Mouse (Mus musculus): ENCODE measurements around the gene Sh3gl2. TPM values are rescaled to one million over a fixed set of nuclear protein-coding genes. Genes with fewer than 3 reads are reported as not detected.

Gene Sh3gl2
- polyA plus RNA-seq, 1 experiment from 2014 or later, result 68.1 TPM

DNA sequence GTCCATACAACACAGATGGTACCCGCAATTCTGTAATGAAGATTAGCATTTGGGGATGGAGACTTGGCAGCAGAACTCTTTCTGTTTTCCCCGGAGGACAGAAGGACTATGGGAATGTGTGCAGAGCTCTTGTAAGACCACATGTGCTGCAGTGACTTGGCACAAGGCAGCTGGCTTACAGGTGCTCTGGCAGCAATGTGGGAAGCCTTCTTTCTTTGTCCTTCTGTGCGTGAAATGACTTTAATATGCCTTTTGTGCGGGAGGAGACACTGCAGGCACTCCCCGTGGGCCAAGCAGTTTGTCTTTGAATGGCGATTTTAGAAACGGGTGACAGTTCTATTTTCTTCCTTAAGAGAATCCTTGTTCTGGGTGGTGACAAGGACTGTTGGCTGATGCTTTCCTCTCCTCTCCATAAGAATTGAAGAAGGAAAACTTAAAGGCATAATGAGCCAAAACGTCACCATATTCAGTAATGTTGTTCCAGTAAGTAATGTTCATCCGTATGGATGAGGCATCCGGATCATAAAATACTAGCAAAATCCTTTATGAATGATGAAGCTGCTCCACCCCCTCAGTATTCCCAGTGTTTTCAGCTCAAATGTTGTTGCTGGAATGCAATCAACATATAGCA, 281.5 kb downstream of the Sh3gl2 start:
- Histone ChIP-seq H3K27ac (replicated peaks) (no peak overlapping the region), H3K4me2 (no peak overlapping the region), H3K4me3 (no peak overlapping the region), H3K9me3 (no peaks in the 10 kb centered on the region), H3K27me3 (no peaks in the 10 kb centered on the region; the same call in 1 of the 2 replicates), H3K36me3 (no peaks in the 10 kb centered on the region), H3K4me1 (replicated peaks) (peaks cover 12% of the 10 kb centered on the region), H3K9ac (no peak overlapping the region)
- peak; percentile 79 for ATAC-seq (ENCODE audit: low read depth)
- WGBS, result 47% methylated on average over 10 of the region's 10 CpGs

DNA sequence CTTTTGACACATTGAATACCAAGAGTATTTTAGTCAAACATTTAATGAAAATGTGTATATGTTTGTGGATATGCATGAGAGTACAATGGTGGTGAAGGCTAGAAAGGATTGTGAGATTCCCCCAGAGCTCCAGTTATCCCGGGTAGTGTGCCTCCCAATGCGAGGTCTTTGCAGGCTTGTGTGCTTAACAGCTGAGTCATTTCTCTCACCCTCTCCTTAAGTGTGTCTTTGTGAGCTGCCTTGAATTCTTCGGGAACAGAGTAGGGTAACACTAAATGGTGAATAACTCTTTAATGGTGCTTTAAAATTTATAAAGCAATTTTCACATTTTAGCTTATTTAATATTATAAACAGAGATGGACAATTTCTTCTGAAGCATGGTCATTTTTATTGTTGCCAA, 300.8 kb downstream of the Sh3gl2 start:
- no peak overlapping the region for H3K9ac ChIP-seq
- no peaks in the 10 kb centered on the region for H3K36me3 ChIP-seq
- H3K4me3 ChIP-seq, result no peak overlapping the region
- WGBS, result 76% methylated on average over 3 of the region's 3 CpGs
- no peaks in the 10 kb centered on the region for H3K9me3 ChIP-seq
- no peak for ATAC-seq (ENCODE audit: low read depth)
- no peak overlapping the region for H3K27ac ChIP-seq (replicated peaks)
- no peak overlapping the region for H3K4me2 ChIP-seq
- H3K4me1 ChIP-seq (replicated peaks), result no peaks in the 10 kb centered on the region
- H3K27me3 ChIP-seq, result no peaks in the 10 kb centered on the region

DNA sequence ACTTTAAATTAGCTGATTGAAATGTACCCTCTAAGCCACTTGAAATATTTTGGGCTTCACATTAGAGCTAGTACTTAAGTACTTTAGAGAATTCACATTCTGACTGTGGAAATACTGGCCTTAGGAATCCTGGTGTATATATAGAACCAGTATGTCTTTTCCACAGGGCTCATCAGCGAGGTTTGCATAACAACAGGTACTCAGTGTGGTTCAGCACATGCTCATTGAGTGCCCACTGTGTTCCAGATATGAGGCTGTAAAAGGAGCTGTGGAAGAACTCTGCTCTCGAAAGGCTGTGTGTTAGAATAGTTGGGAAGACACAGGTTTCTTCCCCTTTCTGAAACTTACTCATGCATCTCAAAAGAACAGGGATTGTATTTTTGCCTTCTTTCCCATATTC, 302.1 kb downstream of the Sh3gl2 start:
- ATAC-seq (ENCODE audit: low read depth), result no peak
- Histone ChIP-seq H3K4me2 (no peak overlapping the region), H3K4me1 (replicated peaks) (no peaks in the 10 kb centered on the region), H3K9ac (no peak overlapping the region), H3K36me3 (no peaks in the 10 kb centered on the region), H3K27ac (replicated peaks) (no peak overlapping the region), H3K4me3 (no peak overlapping the region), H3K9me3 (no peaks in the 10 kb centered on the region), H3K27me3 (peaks cover 1% of the 10 kb centered on the region)
- 57% methylated on average over 2 of the region's 2 CpGs for WGBS

DNA sequence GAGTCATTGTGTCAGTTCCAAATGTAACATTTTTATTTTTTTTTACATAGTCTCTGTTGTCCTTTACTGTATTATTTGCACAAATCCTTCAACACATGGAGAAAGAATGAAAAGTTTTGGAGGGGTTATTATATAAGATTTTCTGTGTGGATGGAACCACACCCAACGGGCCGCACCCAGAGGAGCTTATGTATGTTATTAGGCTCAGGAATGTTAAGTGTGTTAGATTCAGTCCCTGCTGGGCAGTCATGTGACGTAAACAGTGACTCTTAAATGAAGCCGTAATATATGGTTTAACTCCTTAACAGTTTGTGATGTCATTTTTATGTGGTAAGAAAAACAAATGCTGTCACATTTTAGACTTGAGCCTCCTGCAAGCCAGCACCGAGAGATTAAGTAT, 302.6 kb downstream of the Sh3gl2 start:
- 76% methylated on average over 5 of the region's 5 CpGs for WGBS

DNA sequence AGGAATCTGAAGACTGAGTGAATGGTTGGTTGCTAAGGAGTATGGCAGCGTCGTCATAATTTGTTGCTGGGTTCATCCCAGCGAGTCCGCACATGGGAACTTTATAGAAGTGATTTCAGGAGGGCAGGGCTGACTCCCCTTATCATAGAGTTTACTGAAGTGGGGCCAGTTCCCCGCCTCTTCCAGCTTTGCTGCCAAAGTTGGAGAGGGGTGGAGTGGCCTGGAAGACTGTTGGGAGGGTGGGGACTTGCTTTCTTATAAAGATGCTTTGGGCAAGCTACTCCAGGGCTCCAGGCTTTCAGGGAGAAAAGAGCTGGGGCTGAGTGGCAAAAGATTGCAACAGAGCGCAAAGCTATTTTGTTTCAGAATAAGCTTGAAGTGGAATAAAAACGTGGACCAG, 308.4 kb downstream of the Sh3gl2 start:
- Histone ChIP-seq H3K9me3 (no peaks in the 10 kb centered on the region), H3K27ac (replicated peaks) (no peak overlapping the region), H3K4me3 (no peak overlapping the region; the same call in 1 of the 2 replicates), H3K4me2 (peak overlapping the region; percentile 92), H3K9ac (no peak overlapping the region), H3K4me1 (replicated peaks) (peaks cover 17% of the 10 kb centered on the region), H3K36me3 (no peaks in the 10 kb centered on the region), H3K27me3 (peaks cover 34% of the 10 kb centered on the region)
- no peak for ATAC-seq (ENCODE audit: low read depth)
- 46% methylated on average over 7 of the region's 7 CpGs for WGBS

More for the DNA sequence above, 302.6 kb downstream of the Sh3gl2 start:
- Histone ChIP-seq H3K27me3 (peaks cover 7% of the 10 kb centered on the region), H3K9me3 (no peaks in the 10 kb centered on the region), H3K9ac (no peak overlapping the region), H3K4me1 (replicated peaks) (no peaks in the 10 kb centered on the region), H3K36me3 (no peaks in the 10 kb centered on the region), H3K27ac (replicated peaks) (no peak overlapping the region), H3K4me2 (no peak overlapping the region), H3K4me3 (no peak overlapping the region)
- ATAC-seq (ENCODE audit: low read depth), result no peak

DNA sequence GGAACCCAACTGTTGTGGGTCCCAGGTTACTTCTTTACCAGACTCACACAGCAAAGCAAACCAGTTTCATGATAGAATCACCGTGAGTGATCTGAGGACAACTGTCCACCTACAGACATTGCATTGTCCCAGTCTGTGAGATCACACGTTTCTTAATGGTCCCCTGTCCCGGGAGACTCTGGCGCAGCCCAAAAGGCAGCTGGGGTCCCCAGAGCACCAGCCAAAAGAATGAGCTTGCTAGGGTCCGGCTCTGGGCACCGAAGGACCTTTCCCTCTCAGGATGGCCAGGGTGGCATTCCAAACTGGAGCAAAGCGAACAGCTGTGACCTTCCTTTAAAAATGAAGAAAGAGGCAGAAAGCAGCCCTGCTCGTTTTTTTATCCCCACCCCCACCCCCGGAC, 308.9 kb downstream of the Sh3gl2 start, which contains the start of gene Adamtsl1:
TSS of gene Adamtsl1 (plus strand) at position 381 of the 400 bp plus-strand sequence.
- 3% methylated on average over 9 of the region's 9 CpGs for WGBS
- no peak within 1 kb of the TSS for H3K27ac ChIP-seq (replicated peaks)
- peak within 1 kb of the TSS; percentile 48 for H3K4me3 ChIP-seq
- peaks cover 17% of the 10 kb centered on the region for H3K4me1 ChIP-seq (replicated peaks)
- H3K9me3 ChIP-seq, result no peaks in the 10 kb centered on the region
- ATAC-seq (ENCODE audit: low read depth), result peak; percentile 20; the same call in 1 of the 2 replicates
- H3K9ac ChIP-seq, result peak within 1 kb of the TSS; percentile 65
- H3K36me3 ChIP-seq, result no peaks in the 10 kb centered on the region
- peak within 1 kb of the TSS; percentile 92 for H3K4me2 ChIP-seq
- H3K27me3 ChIP-seq, result peaks cover 34% of the 10 kb centered on the region

DNA sequence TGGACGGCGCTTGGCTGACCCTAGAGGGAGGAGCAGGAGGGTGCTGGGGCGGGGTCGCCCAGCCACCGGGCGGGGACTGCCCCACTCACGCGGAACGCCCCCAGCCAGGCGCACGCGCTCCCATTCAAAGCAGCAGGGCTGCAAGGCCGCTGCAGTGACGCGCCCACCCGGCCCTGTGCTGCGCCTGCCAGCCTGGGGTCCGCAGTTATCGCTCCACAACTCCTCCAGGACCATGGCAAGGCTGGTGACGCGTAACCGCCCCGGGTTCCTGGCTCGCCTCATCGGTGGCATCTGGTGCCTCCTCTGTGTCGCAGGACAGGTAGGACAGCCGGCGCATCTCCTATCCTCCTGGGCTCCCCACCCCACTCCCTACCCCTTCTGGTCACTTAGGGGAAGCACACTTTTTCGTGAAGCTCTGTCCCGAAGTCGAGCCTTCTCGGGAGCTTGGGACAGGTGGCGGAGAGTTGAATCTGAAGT, 309.3 kb downstream of the Sh3gl2 start:
- under 1% methylated on average over 33 of the region's 33 CpGs for WGBS
- peak overlapping the region; percentile 92 for H3K4me2 ChIP-seq
- peaks cover 34% of the 10 kb centered on the region for H3K27me3 ChIP-seq
- ATAC-seq (ENCODE audit: low read depth), result peak; percentile 93
- peaks cover 17% of the 10 kb centered on the region for H3K4me1 ChIP-seq (replicated peaks)
- peak overlapping the region; percentile 48 for H3K4me3 ChIP-seq
- H3K9me3 ChIP-seq, result no peaks in the 10 kb centered on the region
- H3K36me3 ChIP-seq, result no peaks in the 10 kb centered on the region
- H3K9ac ChIP-seq, result peak overlapping the region; percentile 65
- H3K27ac ChIP-seq (replicated peaks), result no peak overlapping the region

DNA sequence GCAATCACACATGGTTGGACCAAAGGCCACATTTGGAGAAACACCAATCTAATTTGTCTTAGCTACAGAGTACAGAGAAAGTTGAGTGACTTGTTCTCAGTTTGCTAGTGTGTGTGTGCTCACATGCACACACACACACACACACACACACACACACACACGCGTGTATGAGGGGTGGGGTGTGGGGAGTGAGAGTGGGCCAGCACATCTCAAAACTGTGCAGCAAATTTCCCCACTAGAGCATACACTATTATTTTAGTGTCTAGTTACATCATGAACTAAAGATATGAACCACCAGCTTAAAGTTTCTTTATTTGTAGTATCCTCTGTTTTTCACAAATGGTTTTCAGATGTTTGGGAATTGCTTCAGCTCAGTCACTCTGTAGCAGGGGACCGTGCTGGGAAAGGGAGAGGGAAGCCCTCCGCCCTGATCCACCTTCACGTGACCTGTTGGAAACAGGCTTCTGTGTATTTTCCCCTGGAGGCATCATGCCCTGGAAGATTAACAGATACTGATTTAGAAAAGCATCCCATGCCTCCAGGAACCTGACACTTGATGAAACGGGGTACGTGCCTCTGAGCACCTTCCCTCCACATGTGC, 322.1 kb downstream of the Sh3gl2 start:
- H3K4me3 ChIP-seq, result no peak overlapping the region
- no peak for ATAC-seq (ENCODE audit: low read depth)
- H3K27me3 ChIP-seq, result no peaks in the 10 kb centered on the region
- no peaks in the 10 kb centered on the region for H3K9me3 ChIP-seq
- WGBS, result 86% methylated on average over 7 of the region's 7 CpGs
- H3K36me3 ChIP-seq, result no peaks in the 10 kb centered on the region
- H3K27ac ChIP-seq (replicated peaks), result no peak overlapping the region
- H3K4me1 ChIP-seq (replicated peaks), result no peaks in the 10 kb centered on the region
- H3K9ac ChIP-seq, result no peak overlapping the region
- H3K4me2 ChIP-seq, result no peak overlapping the region

DNA sequence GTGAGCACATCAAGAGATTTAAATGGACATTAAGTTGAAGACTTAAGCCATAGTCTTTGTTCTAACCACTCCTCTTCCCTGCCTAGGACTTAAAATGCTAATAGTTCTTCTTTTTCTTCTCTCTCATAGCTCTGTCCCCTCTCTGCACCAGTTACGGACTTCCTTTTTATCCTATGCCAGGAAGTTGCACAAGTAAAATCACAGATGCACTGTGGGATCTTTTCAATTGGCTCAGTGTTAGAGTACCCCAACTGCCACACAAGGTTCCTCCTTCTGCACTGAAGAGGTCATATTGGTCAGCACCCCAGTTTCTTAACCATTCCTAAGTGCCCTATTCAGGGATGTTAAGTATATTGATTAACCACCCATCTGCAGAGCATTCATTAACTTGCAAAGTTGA, 324.9 kb downstream of the Sh3gl2 start:
- Histone ChIP-seq H3K27me3 (no peaks in the 10 kb centered on the region), H3K36me3 (no peaks in the 10 kb centered on the region), H3K4me1 (replicated peaks) (no peaks in the 10 kb centered on the region), H3K4me2 (no peak overlapping the region), H3K9me3 (no peaks in the 10 kb centered on the region), H3K9ac (no peak overlapping the region), H3K27ac (replicated peaks) (no peak overlapping the region), H3K4me3 (no peak overlapping the region)
- WGBS, result 86% methylated on average over 1 of the region's 1 CpGs
- no peak for ATAC-seq (ENCODE audit: low read depth)

DNA sequence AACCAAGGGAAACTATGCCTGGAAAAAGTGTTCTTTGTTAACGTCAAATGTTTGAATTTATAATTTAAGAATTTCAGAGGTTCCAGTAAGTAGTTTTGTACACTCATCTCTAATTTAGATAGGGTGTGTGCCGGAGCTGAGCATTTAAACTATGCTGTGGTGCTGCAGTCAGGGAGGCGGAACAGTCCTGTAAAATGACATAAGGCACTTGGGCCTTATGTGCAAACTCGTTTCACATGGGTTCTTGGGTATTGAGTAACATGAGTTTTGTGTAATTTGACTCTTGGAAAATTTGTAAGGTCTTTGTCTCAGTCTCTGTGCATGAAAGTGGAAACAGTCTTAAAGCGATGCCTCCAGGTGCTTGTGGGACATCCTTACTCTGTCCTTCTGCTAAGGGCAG, 334.8 kb downstream of the Sh3gl2 start:
- Histone ChIP-seq H3K9ac (no peak overlapping the region), H3K4me1 (replicated peaks) (no peaks in the 10 kb centered on the region), H3K4me3 (no peak overlapping the region), H3K36me3 (no peaks in the 10 kb centered on the region), H3K9me3 (no peaks in the 10 kb centered on the region), H3K27ac (replicated peaks) (no peak overlapping the region), H3K4me2 (no peak overlapping the region), H3K27me3 (no peaks in the 10 kb centered on the region)
- whole genome bisulfite sequencing, result 81% methylated on average over 5 of the region's 5 CpGs
- ATAC-seq (ENCODE audit: low read depth), result no peak

DNA sequence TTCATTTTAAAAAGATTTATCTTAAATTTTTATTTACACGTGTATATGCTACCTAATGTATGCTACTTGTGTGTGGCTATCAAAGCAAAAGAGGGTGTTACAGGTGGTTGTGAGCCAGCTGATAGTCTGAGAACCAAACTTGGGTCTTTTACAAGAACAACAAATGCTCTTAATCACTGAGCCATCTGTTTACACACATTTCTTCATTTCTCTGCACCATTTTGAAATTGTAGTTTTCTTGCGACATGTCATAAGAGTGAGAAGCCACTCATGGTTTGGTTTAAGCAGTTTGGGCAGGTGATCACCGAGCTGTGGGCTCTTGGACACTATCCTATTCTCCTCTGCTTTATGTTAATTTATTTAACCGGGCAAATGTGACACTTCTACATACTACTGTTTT, 338.3 kb downstream of the Sh3gl2 start:
- H3K4me2 ChIP-seq, result no peak overlapping the region
- no peaks in the 10 kb centered on the region for H3K9me3 ChIP-seq
- no peaks in the 10 kb centered on the region for H3K27me3 ChIP-seq
- H3K4me1 ChIP-seq (replicated peaks), result no peaks in the 10 kb centered on the region
- H3K27ac ChIP-seq (replicated peaks), result no peak overlapping the region
- no peak overlapping the region for H3K4me3 ChIP-seq
- H3K36me3 ChIP-seq, result no peaks in the 10 kb centered on the region
- WGBS, result 92% methylated on average over 4 of the region's 4 CpGs
- H3K9ac ChIP-seq, result no peak overlapping the region
- ATAC-seq (ENCODE audit: low read depth), result no peak

DNA sequence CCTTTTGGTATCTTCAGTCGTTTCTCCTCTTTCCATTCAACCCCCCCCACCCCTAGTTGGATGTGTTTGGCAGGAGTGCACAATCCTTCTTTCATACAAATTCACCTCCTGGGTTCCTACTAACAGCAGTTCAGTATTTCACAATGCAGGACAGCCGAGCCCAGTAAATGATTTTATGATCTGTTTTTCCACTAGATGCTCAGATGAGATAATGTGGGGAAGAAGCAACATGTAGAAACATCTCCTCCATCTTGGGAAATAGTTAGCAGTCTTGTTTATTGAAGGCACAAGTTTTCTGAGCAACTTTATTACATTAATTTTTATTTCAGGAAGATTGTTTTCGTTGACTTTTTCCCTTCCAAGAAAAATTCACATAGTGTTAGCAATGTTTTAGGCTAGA, 349.8 kb downstream of the Sh3gl2 start:
- H3K4me2 ChIP-seq, result no peak overlapping the region
- ATAC-seq (ENCODE audit: low read depth), result no peak
- no peaks in the 10 kb centered on the region for H3K36me3 ChIP-seq
- no peak overlapping the region for H3K27ac ChIP-seq (replicated peaks)
- no peak overlapping the region for H3K4me3 ChIP-seq
- whole genome bisulfite sequencing, result 65% methylated on average over 3 of the region's 3 CpGs
- no peaks in the 10 kb centered on the region for H3K27me3 ChIP-seq
- no peaks in the 10 kb centered on the region for H3K9me3 ChIP-seq
- H3K9ac ChIP-seq, result no peak overlapping the region
- no peaks in the 10 kb centered on the region for H3K4me1 ChIP-seq (replicated peaks)

DNA sequence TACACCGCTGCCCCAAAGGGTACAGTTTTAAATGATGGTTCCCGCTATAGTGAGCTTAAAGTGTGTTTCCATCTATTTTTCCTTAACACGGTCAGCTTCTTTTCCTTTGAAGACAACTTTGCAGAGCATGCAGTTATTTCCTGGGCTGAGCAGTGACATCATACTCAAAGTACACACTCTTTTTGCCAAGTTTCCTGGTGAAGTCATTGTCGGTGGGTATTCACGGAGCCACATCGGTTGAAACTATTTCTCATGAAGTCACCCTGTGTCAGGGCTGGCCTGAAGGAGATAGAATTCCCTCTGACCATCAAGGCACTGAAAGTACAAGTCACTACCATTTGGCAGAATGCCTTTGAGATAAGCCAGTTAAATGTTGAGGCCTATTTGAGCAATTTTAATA, 354.8 kb downstream of the Sh3gl2 start:
- H3K4me3 ChIP-seq, result no peak overlapping the region
- no peaks in the 10 kb centered on the region for H3K9me3 ChIP-seq
- H3K4me2 ChIP-seq, result no peak overlapping the region
- H3K27me3 ChIP-seq, result no peaks in the 10 kb centered on the region
- ATAC-seq (ENCODE audit: low read depth), result no peak
- no peak overlapping the region for H3K9ac ChIP-seq
- H3K4me1 ChIP-seq (replicated peaks), result no peaks in the 10 kb centered on the region
- WGBS, result 84% methylated on average over 6 of the region's 6 CpGs
- no peak overlapping the region for H3K27ac ChIP-seq (replicated peaks)
- H3K36me3 ChIP-seq, result no peaks in the 10 kb centered on the region
